Mouse (Mus musculus) lung, adult 2 months (tissue): ENCODE results near the gene Gm20388. TPM values are rescaled to one million over a fixed set of nuclear protein-coding genes. Genes with fewer than 3 reads are reported as not detected.

Experiments
- DNase-seq: peaks from one replicate; pipeline ENCODE4 v3.0.0; 2022
- H3K4me1 ChIP-seq: fragments of 200-500 bp; 2 replicates; pipeline ENCODE4 v1.6.1; 2011; ENCODE audit warnings: low read length; ENCODE audit not compliant: control insufficient read depth, insufficient read depth
- H3K4me3 ChIP-seq: fragments of 200-500 bp; replicated peaks from 2 replicates; pipeline ENCODE3; 2011; ENCODE audit warnings: low read depth, mild to moderate bottlenecking, control low read depth, low read length; ENCODE audit errors: extremely low read depth
- CTCF ChIP-seq: fragments of 200-500 bp; IDR thresholded peaks from 2 replicates; pipeline ENCODE4 v1.5.1; 2011; ENCODE audit warnings: mild to moderate bottlenecking, low read length, control low read depth; ENCODE audit not compliant: insufficient read depth
- POLR2A ChIP-seq: fragments of 200-500 bp; IDR thresholded peaks from 2 replicates; pipeline ENCODE4 v1.6.1; 2011; ENCODE audit warnings: low read depth, mild to moderate bottlenecking, control low read depth, low read length, borderline replicate concordance; ENCODE audit errors: extremely low read depth
- WGBS: fragments of 180-500 bp; shearing (Covaris S2); methylation state at CpG from one replicate; pipeline ENCODE4 v1.1.7; 2018; 5-methylcytosine and 5-hydroxymethylcytosine counted together
- polyA plus RNA-seq: library from polyadenylated mRNA; depleted of rRNA; stranded (reverse); fragments of >200 nt; gene quantifications from 2 replicates; pipeline ENCODE4 v1.2.3, GENCODE M21; 2012

The Gm20388 gene
- polyA plus RNA-seq, 1 experiment: 67.8 TPM

DNA sequence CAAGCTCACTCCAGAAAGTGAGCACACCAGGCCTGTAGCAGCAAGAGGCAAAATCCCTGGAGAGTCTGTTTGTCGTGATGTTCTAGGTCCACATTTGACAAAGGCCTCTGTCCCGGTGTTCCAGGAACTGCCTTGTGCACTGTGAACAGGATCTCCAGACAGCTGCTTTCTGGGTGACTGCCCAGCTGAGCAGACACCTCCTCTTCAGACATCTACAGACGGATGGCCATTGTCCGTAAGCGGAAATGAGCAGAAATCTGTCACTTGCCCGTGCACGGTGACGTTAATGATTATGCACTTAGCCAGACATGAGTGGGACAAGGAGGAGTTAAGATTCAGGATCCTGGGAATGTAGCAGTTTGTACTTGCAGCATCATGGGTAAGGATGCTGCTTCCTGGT lies 2443.5 kb downstream of the Gm20388 start:
- TF ChIP-seq CTCF (no peak), POLR2A (no peak)
- Histone ChIP-seq H3K4me3 (no peak overlapping the region), H3K4me1 (no peaks in the 10 kb centered on the region; the same call in 1 of the 2 replicates)
- no peak for DNase-seq
- 61% methylated on average over 8 of the region's 8 CpGs for WGBS

DNA sequence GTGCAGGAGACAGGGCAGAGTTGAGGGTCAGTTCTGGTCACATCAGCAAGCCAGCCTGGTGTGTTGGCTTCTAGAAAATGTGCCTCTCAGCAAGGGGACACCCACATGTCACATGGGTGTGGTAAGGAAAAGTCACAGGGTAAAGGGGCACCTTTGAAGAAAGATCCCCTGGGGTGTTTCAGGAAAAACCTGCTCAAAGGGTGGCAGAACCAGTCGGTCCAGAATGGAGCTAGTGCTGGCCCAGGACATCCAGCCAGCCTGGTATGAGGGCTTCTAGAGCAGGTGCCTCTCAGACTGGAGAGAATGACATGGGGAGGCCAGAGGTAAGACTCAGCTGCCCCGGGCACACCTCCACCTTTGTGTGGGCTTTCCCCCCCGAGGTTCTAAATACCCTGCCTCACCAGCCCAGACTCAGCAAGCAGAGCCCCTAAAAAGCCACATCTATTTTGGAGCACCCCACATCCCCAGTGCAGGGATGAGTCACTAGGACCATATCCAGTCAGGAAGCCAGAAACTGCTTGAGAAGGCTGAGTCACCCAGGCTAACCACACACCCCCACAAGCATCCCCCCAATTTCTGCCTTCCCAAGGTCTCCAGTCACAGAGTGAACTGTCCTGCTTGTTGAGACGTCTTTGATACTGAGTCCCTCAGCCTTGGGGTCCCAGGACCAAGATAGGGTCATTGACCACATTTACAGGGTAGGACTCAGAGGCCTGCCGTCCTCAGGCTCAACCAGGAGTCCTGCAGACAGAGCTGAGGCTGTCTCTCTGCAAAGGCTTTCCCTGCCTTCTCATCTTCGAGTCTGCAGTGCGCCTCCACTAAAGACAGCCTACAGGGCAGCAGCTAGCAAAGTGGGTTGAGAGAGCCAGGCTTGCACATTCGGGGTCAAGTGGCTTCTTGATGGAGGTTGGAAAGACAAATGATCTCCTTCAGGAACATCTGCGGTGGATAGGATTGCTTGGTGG lies 2445.3 kb downstream of the Gm20388 start:
- WGBS: 58% methylated on average over 9 of the region's 9 CpGs
- TF ChIP-seq POLR2A (no peak), CTCF (no peak)
- Histone ChIP-seq H3K4me3 (no peak overlapping the region), H3K4me1 (no peaks in the 10 kb centered on the region; the same call in 1 of the 2 replicates)
- no peak for DNase-seq

DNA sequence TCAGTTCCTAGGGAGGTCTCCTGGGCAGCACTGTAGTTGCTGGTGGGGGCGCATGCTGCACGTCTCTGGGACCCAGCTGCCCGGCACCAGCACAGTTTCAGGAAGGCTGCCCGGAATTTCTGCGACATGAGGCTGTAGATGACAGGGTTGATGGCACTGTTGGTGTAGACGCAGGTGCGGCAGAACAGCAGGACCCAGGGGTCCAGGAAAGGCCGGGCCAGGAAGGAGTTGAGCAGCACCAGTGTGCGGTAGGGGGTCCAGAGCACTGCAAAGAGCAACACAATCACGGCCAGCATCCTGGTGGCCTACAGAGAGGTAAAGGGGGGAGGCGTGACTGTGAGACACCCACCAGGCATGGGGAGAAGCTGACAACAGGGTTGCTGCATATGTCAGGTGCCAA lies 2446.6 kb downstream of the Gm20388 start:
- Histone ChIP-seq H3K4me1 (no peaks in the 10 kb centered on the region; the same call in 1 of the 2 replicates), H3K4me3 (no peak overlapping the region)
- no peak for DNase-seq
- no peak for TF ChIP-seq POLR2A
- TF ChIP-seq CTCF: no peak
- WGBS: 72% methylated on average over 11 of the region's 11 CpGs

DNA sequence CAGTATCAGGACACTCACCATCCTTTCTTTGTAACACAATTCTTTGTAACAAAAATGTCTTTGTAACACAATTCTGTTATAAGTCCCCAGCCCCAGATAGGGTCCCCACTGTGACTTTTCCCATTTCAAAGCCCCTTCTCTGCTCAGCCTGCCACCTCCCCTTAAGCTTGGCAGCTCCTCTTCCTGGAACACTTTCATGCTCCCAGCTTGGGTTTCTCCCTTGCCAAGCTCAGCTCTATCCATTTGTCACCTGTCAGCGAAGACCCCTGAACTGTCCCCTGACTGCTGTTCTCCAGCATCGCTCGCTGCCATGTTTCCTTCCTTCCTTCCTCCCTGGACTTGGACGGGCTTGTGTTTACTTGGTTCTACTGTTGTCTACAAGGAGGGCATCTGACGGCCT lies 2447.0 kb downstream of the Gm20388 start:
- Histone ChIP-seq H3K4me3 (no peak overlapping the region), H3K4me1 (no peaks in the 10 kb centered on the region; the same call in 1 of the 2 replicates)
- no peak for DNase-seq
- TF ChIP-seq CTCF: no peak
- no peak for TF ChIP-seq POLR2A
- 47% methylated on average over 5 of the region's 5 CpGs for whole genome bisulfite sequencing

DNA sequence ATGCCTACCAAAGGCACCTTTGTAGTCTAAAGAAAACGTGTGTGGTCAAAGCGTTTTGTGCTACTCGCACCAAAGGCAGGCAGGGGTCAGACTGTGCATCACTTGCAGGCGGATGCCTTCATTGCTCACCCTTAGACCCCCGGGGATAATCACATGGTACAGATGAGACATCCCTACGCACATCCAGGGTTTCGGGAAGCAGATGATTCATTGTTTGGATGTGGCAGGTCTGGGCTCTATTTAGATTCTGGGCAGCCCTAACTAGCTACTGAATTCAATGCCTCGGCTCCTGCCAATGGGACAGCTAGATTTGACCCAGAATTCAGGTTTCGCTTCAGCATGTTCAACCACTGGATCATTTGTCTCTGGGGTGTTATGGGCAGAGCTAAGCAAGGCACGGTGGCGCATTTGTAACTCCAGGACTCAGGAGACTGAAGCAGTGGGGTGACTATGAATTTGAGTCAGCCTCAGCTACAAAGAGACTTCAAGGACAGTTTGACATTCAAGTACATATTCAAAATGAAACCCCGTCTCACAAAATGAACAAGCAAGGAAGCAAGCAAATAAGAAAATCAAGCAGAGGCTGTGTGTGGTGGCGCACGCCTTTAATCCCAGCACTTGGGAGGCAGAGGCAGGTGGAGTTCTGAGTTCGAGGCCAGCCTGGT lies 2448.6 kb downstream of the Gm20388 start:
- no peak overlapping the region for H3K4me3 ChIP-seq
- H3K4me1 ChIP-seq: no peaks in the 10 kb centered on the region; the same call in 1 of the 2 replicates
- 72% methylated on average over 15 of the region's 15 CpGs for WGBS
- no peak for DNase-seq
- TF ChIP-seq CTCF (no peak), POLR2A (no peak)

DNA sequence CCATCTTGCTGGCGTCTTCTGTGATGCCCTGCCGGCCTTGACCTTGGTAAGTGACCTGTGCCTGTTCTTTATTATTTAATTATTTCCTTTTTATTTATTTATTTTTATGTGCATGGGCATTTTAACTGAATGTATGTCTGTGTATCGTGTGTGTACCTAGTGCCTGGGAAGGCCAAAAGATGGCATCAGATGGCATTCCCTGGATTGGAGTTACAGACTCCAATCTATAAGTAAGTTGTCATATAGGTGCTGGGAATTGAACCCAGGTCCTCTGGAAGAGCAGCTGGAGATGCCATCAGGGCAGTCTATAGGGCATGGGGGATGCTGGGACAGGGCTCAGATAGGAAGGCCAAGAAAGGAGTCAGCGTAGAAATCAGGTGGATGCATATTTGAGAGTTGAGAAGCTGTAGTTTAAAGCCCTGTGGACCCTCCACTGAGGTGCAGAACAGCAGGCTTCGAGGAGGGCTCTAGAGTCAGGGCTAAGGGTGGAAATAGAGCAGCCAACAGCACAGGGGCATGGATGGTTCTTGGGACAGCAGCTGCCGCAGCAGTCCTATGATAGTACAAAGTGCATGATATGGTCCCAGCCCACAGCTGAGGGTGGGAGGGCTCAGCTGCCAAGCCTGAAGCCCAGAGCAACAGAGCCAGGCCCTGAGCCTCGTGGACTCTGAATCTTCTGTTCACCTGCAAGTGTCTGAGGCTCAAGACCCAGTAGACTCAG lies 2450.2 kb downstream of the Gm20388 start, which contains the start of gene Trhr2:
Gene Trhr2, minus strand, starts transcription at position 51 of the 721 bp plus-strand sequence.
- H3K4me1 ChIP-seq: no peaks in the 10 kb centered on the region; the same call in 1 of the 2 replicates
- no peak within 1 kb of the TSS for H3K4me3 ChIP-seq
- TF ChIP-seq POLR2A (no peak), CTCF (no peak)
- WGBS: 78% methylated on average over 7 of the region's 7 CpGs
- no peak for DNase-seq

DNA sequence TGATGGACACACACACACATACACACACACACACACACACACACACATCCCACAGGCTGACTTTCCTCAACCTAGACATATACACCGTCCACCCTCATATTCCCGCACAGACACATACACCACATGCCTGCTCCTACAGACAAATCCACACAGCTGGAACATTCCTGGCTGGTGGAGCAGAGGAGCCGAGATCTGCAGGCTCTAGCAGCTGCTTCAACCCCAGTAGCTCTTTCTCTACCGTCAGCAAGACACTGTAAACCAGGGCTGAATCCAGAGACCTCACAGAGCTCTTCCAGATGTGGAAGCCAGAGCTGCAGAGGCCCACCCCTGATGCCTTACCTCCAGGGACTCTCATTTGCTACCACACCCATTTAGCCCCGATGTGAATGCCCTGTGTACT lies 2451.6 kb downstream of the Gm20388 start:
- no peak overlapping the region for H3K4me3 ChIP-seq
- TF ChIP-seq CTCF (no peak), POLR2A (no peak)
- DNase-seq: no peak
- 45% methylated on average over 5 of the region's 5 CpGs for WGBS
- no peaks in the 10 kb centered on the region for H3K4me1 ChIP-seq

DNA sequence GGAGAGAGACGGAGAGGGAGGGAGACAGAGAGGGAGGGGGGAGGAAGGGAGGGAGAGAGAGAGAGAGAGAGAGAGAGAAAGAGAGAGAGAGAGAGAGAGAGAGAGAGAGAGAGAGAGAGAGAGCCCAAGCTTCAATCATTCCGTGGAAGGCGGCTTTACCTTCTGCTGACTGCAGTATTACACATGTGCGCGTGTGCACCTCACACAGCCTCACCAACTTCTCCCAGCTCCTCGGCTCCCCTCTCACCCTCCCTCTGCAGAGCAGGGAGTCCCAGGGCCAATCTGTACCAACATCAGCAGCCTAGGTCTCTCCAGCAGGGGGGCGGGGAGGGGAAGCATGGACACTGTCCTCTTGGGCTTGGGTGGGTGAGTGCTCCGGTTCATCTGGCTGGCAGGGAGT lies 2452.3 kb downstream of the Gm20388 start:
- H3K4me3 ChIP-seq: no peak overlapping the region
- 39% methylated on average over 8 of the region's 8 CpGs for WGBS
- H3K4me1 ChIP-seq: no peaks in the 10 kb centered on the region
- TF ChIP-seq POLR2A (no peak), CTCF (no peak)
- DNase-seq: no peak

DNA sequence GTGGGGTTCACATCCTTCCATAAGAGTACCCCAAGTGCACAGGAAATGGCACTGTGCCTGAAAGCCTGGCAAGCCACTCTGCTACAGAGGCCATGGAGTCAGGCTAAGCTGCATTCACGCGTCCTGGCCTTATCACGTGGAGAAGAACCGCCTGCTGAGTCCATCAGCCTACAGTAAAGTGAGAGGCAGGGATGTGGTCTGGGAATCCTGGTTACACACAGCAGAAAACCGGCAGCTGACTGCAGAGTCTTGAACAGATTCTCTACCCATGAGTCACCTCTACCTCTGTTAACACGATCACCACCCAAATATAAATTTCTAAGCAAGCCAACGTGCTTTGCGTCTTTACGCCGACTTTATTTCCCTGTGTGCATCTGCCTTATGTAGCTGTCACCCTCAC lies 2457.9 kb downstream of the Gm20388 start:
- H3K4me1 ChIP-seq: peaks cover 4% of the 10 kb centered on the region
- WGBS: 58% methylated on average over 10 of the region's 10 CpGs
- DNase-seq: no peak
- TF ChIP-seq POLR2A (no peak), CTCF (no peak)
- no peak overlapping the region for H3K4me3 ChIP-seq
